Mouse (Mus musculus): ENCODE measurements at regions not wholly inside any gene's neighbourhood (a gene's known extent, or its start where the extent isn't known, plus 50 kb on each side); places are given as distances from the start of the nearest gene placed in this dataset.

- H3K9ac ChIP-seq (replicated peaks; ENCODE audit: low read depth, low read length) = no peak overlapping the region
- H3K27me3 ChIP-seq (replicated peaks; ENCODE audit: control insufficient read depth, insufficient read depth, low read length) = no peaks in the 10 kb centered on the region
- peak overlapping the region; percentile 51; the same call in 1 of the 2 replicates for H3K27ac ChIP-seq (ENCODE audit: low read length)
- no peak overlapping the region for H3K4me3 ChIP-seq (replicated peaks; ENCODE audit: low read length)
- H3K9me3 ChIP-seq (ENCODE audit: control insufficient read depth, low read length) = no peaks in the 10 kb centered on the region
- H3K4me2 ChIP-seq (ENCODE audit: low read length) = no peak overlapping the region
- H3K4me1 ChIP-seq (replicated peaks; ENCODE audit: control insufficient read depth, insufficient read depth, low read length) = peaks cover 26% of the 10 kb centered on the region
- WGBS = 19% methylated on average over 1 of the region's 1 CpGs
- ATAC-seq = peak; percentile 43
- no peaks in the 10 kb centered on the region for H3K36me3 ChIP-seq (ENCODE audit: control insufficient read depth, insufficient read depth)
Observed at GRCm38 (mm10) chr12:51190754-51191153, 157.1 kb upstream of the G2e3 start.

GRCm38 (mm10) chr12:51190186-51190585, 157.7 kb upstream of the G2e3 start:
- Histone ChIP-seq H3K36me3 (ENCODE audit: control insufficient read depth, insufficient read depth) (no peaks in the 10 kb centered on the region), H3K9me3 (ENCODE audit: control insufficient read depth, low read length) (no peaks in the 10 kb centered on the region), H3K4me2 (ENCODE audit: low read length) (no peak overlapping the region), H3K27ac (ENCODE audit: low read length) (peak overlapping the region; percentile 51), H3K4me1 (replicated peaks; ENCODE audit: control insufficient read depth, insufficient read depth, low read length) (peaks cover 30% of the 10 kb centered on the region), H3K27me3 (replicated peaks; ENCODE audit: control insufficient read depth, insufficient read depth, low read length) (no peaks in the 10 kb centered on the region), H3K9ac (replicated peaks; ENCODE audit: low read depth, low read length) (0 out of 2 replicates have a peak overlapping the region, but pooled peaks have one; percentile 14), H3K4me3 (replicated peaks; ENCODE audit: low read length) (no peak overlapping the region)
- WGBS = 29% methylated on average over 5 of the region's 5 CpGs
- peak; percentile 54 for ATAC-seq

GRCm38 (mm10) chr12:51188229-51188628, 159.6 kb upstream of the G2e3 start:
- 0 out of 2 replicates have a peak, but pooled peaks cover 4% of the 10 kb centered on the region for H3K9me3 ChIP-seq (ENCODE audit: control insufficient read depth, low read length)
- peak; percentile 74 for ATAC-seq
- no peaks in the 10 kb centered on the region for H3K36me3 ChIP-seq (ENCODE audit: control insufficient read depth, insufficient read depth)
- H3K27me3 ChIP-seq (replicated peaks; ENCODE audit: control insufficient read depth, insufficient read depth, low read length) = no peaks in the 10 kb centered on the region
- no peak overlapping the region for H3K4me2 ChIP-seq (ENCODE audit: low read length)
- H3K4me3 ChIP-seq (replicated peaks; ENCODE audit: low read length) = no peak overlapping the region
- no peak overlapping the region for H3K27ac ChIP-seq (ENCODE audit: low read length)
- H3K4me1 ChIP-seq (replicated peaks; ENCODE audit: control insufficient read depth, insufficient read depth, low read length) = peaks cover 30% of the 10 kb centered on the region
- no peak overlapping the region for H3K9ac ChIP-seq (replicated peaks; ENCODE audit: low read depth, low read length)

- 0 out of 2 replicates have a peak, but pooled peaks cover 4% of the 10 kb centered on the region for H3K9me3 ChIP-seq (ENCODE audit: control insufficient read depth, low read length)
- H3K36me3 ChIP-seq (ENCODE audit: control insufficient read depth, insufficient read depth) = no peaks in the 10 kb centered on the region
- H3K27ac ChIP-seq (ENCODE audit: low read length) = peak overlapping the region; percentile 84
- no peak overlapping the region; the same call in 1 of the 2 replicates for H3K9ac ChIP-seq (replicated peaks; ENCODE audit: low read depth, low read length)
- no peak for ATAC-seq
- no peak overlapping the region for H3K4me3 ChIP-seq (replicated peaks; ENCODE audit: low read length)
- no peaks in the 10 kb centered on the region for H3K27me3 ChIP-seq (replicated peaks; ENCODE audit: control insufficient read depth, insufficient read depth, low read length)
- 21% methylated on average over 6 of the region's 6 CpGs for WGBS
- H3K4me1 ChIP-seq (replicated peaks; ENCODE audit: control insufficient read depth, insufficient read depth, low read length) = peaks cover 30% of the 10 kb centered on the region
- peak overlapping the region; percentile 34 for H3K4me2 ChIP-seq (ENCODE audit: low read length)
Observed at GRCm38 (mm10) chr12:51187726-51188125, 160.1 kb upstream of the G2e3 start.

GRCm38 (mm10) chr12:51185751-51186150, 162.1 kb upstream of the G2e3 start:
- no peak overlapping the region for H3K4me3 ChIP-seq (replicated peaks; ENCODE audit: low read length)
- peak; percentile 77 for ATAC-seq
- 0 out of 2 replicates have a peak, but pooled peaks cover 4% of the 10 kb centered on the region for H3K9me3 ChIP-seq (ENCODE audit: control insufficient read depth, low read length)
- H3K4me2 ChIP-seq (ENCODE audit: low read length) = no peak overlapping the region
- 48% methylated on average over 8 of the region's 8 CpGs for WGBS
- no peaks in the 10 kb centered on the region for H3K27me3 ChIP-seq (replicated peaks; ENCODE audit: control insufficient read depth, insufficient read depth, low read length)
- peaks cover 28% of the 10 kb centered on the region for H3K4me1 ChIP-seq (replicated peaks; ENCODE audit: control insufficient read depth, insufficient read depth, low read length)
- peak overlapping the region; percentile 82 for H3K27ac ChIP-seq (ENCODE audit: low read length)
- 0 out of 2 replicates have a peak overlapping the region, but pooled peaks have one; percentile 2 for H3K9ac ChIP-seq (replicated peaks; ENCODE audit: low read depth, low read length)
- H3K36me3 ChIP-seq (ENCODE audit: control insufficient read depth, insufficient read depth) = no peaks in the 10 kb centered on the region

GRCm38 (mm10) chr12:51174906-51175756, 172.7 kb upstream of the G2e3 start:
- 0 out of 2 replicates have a peak overlapping the region, but pooled peaks have one; percentile 2 for H3K9ac ChIP-seq (replicated peaks; ENCODE audit: low read depth, low read length)
- H3K4me2 ChIP-seq (ENCODE audit: low read length) = peak overlapping the region; percentile 2; the same call in 1 of the 2 replicates
- no peaks in the 10 kb centered on the region for H3K27me3 ChIP-seq (replicated peaks; ENCODE audit: control insufficient read depth, insufficient read depth, low read length)
- peaks cover 8% of the 10 kb centered on the region for H3K4me1 ChIP-seq (replicated peaks; ENCODE audit: control insufficient read depth, insufficient read depth, low read length)
- H3K9me3 ChIP-seq (ENCODE audit: control insufficient read depth, low read length) = no peaks in the 10 kb centered on the region
- H3K4me3 ChIP-seq (replicated peaks; ENCODE audit: low read length) = no peak overlapping the region
- H3K36me3 ChIP-seq (ENCODE audit: control insufficient read depth, insufficient read depth) = no peaks in the 10 kb centered on the region
- peak overlapping the region; percentile 6; the same call in 1 of the 2 replicates for H3K27ac ChIP-seq (ENCODE audit: low read length)
- ATAC-seq = peak; percentile 52; the same call in 1 of the 2 replicates
- 15% methylated on average over 16 of the region's 16 CpGs for WGBS

GRCm38 (mm10) chr12:51165186-51165585, 182.7 kb upstream of the G2e3 start:
- Histone ChIP-seq H3K27ac (ENCODE audit: low read length) (no peak overlapping the region), H3K4me1 (replicated peaks; ENCODE audit: control insufficient read depth, insufficient read depth, low read length) (no peaks in the 10 kb centered on the region), H3K4me2 (ENCODE audit: low read length) (no peak overlapping the region), H3K36me3 (ENCODE audit: control insufficient read depth, insufficient read depth) (no peaks in the 10 kb centered on the region), H3K9ac (replicated peaks; ENCODE audit: low read depth, low read length) (no peak overlapping the region), H3K9me3 (ENCODE audit: control insufficient read depth, low read length) (peaks cover 3% of the 10 kb centered on the region; the same call in 1 of the 2 replicates), H3K4me3 (replicated peaks; ENCODE audit: low read length) (no peak overlapping the region), H3K27me3 (replicated peaks; ENCODE audit: control insufficient read depth, insufficient read depth, low read length) (no peaks in the 10 kb centered on the region)
- no peak for ATAC-seq
- WGBS = 69% methylated on average over 7 of the region's 7 CpGs

GRCm38 (mm10) chr12:51160995-51161394, 186.9 kb upstream of the G2e3 start:
- Histone ChIP-seq H3K27ac (ENCODE audit: low read length) (no peak overlapping the region), H3K27me3 (replicated peaks; ENCODE audit: control insufficient read depth, insufficient read depth, low read length) (no peaks in the 10 kb centered on the region), H3K4me2 (ENCODE audit: low read length) (no peak overlapping the region), H3K4me1 (replicated peaks; ENCODE audit: control insufficient read depth, insufficient read depth, low read length) (no peaks in the 10 kb centered on the region), H3K9ac (replicated peaks; ENCODE audit: low read depth, low read length) (no peak overlapping the region), H3K4me3 (replicated peaks; ENCODE audit: low read length) (no peak overlapping the region), H3K36me3 (ENCODE audit: control insufficient read depth, insufficient read depth) (no peaks in the 10 kb centered on the region), H3K9me3 (ENCODE audit: control insufficient read depth, low read length) (peaks cover 3% of the 10 kb centered on the region; the same call in 1 of the 2 replicates)
- WGBS = 91% methylated on average over 1 of the region's 1 CpGs
- no peak for ATAC-seq

- H3K4me2 ChIP-seq (ENCODE audit: low read length) = no peak overlapping the region
- H3K9me3 ChIP-seq (ENCODE audit: control insufficient read depth, low read length) = peaks cover 3% of the 10 kb centered on the region; the same call in 1 of the 2 replicates
- H3K27ac ChIP-seq (ENCODE audit: low read length) = no peak overlapping the region
- no peak overlapping the region for H3K4me3 ChIP-seq (replicated peaks; ENCODE audit: low read length)
- 48% methylated on average over 1 of the region's 1 CpGs for WGBS
- no peaks in the 10 kb centered on the region for H3K4me1 ChIP-seq (replicated peaks; ENCODE audit: control insufficient read depth, insufficient read depth, low read length)
- no peak for ATAC-seq
- no peaks in the 10 kb centered on the region for H3K36me3 ChIP-seq (ENCODE audit: control insufficient read depth, insufficient read depth)
- H3K9ac ChIP-seq (replicated peaks; ENCODE audit: low read depth, low read length) = no peak overlapping the region
- no peaks in the 10 kb centered on the region for H3K27me3 ChIP-seq (replicated peaks; ENCODE audit: control insufficient read depth, insufficient read depth, low read length)
Observed at GRCm38 (mm10) chr12:51160122-51160521, 187.7 kb upstream of the G2e3 start.
